Mouse (Mus musculus): ENCODE data around the gene Ogt.

DNA sequence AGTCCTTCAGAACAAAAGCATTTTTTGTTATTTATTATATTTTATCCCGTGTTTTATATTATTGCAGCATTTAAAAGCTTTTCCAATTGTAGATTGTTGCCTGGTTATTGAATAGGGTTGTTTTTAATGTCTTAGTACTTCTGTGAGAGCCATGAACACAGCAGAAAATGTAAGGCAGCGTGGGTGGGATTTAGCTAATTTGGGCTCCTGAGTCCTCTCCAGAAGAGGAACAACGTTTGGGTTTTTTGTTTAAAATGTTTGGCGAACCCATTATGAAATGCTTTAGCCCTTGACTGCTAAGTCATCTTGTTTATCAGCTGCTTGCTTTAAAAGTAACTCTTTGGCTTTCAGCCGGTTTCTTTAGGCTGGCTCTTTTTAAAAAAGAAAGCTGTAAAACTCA, 2.2 kb downstream of the Ogt start:
- TF ChIP-seq POLR2A (IDR thresholded peaks at IDR 0.05; ENCODE audit: low read depth, low read length), result no peak
- no peak for TF ChIP-seq CTCF (IDR thresholded peaks at IDR 0.05; ENCODE audit: extremely low read depth, insufficient read depth, insufficient read length, insufficient replicate concordance)

All from spleen, adult 2 months (tissue).